Mouse (Mus musculus) lung, postnatal 25 days (tissue): ENCODE measurements around the gene Icam2.
"Not testable (repeated sequence)": the region's sequence is repeated elsewhere in the genome, so short reads cannot be mapped to it uniquely, and the experiment has no call there.

ENCODE experiments used
- DNase-seq: peaks from one replicate; pipeline ENCODE4 v3.0.0; 2022; ENCODE audit warnings: low spot score

The Icam2 gene

DNA sequence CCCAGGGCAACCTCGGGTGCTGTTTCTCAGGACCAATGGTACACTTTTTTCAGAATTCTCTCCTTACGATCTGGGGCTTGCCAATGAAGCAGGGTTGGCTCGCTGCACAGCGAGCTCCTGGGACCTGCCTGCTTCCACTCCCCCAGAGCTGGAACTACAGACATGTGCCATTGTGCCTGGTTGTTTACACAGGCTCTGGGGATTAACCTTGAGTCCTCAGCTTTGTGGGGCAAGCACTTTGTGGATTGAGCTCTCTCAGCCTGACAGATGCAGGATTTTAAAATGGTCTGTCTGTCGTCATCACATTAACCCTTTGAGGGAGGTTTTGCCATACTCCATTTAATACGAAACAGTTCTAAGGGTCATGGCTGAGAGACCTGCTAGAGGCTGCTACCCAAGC lies 43.0 kb downstream of the Icam2 start:
- DNase-seq, result no peak

DNA sequence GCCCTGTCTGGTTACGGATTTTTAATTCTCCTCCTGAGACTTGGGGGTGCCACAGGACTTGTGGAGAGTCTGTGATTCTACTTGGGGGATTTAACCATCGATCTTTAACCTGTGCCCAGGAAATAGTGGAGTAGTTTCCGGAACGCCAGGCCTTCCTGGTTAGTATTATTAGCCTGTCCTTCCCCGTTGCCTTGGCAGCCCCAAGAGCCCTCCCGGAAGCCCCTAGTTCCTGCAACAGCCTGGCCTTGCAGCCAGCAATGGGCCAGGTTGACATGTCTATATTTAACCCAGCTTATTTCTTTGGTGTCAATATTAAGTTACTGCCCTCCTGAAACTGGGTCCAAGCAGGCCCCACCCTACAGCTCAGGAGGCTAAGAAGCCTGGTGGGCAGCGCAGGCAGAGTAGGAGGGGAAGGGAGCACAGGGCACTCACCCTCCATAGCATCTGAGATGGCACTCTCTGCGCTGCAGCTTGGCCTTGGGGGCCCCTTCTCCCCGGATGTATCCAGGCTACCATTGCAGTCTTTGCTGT lies 46.8 kb downstream of the Icam2 start:
- no peak for DNase-seq

GRCm38 (mm10) chr11:106339323-106339722 lies 48.6 kb downstream of the Icam2 start:
- DNase-seq, result not testable (repeated sequence)

GRCm38 (mm10) chr11:106338870-106339269 lies 49.0 kb downstream of the Icam2 start:
- DNase-seq, result no peak

GRCm38 (mm10) chr11:106338029-106338428 lies 49.8 kb downstream of the Icam2 start:
- no peak for DNase-seq

GRCm38 (mm10) chr11:106334066-106334465 lies 53.8 kb downstream of the Icam2 start:
- no peak for DNase-seq

DNA sequence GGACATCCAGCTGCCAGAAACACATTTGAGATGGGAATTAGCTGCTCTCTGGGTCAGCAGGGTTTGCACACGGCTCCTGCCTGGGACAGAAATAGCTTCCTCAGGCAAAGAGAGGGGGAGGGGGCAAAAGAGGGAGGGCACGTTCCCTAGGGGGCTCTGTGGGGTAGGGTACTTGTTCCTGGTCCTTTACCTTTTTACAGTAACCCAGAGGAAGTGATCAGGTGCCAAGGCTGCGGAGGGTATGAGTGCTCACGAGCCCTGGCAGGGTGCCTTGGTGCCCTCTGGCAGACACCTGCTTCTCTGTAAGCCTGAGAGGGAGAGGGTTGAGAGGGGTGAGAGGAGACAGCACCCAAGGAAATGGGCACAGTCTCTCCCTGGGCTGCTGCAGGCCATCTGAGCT lies 55.4 kb downstream of the Icam2 start:
- DNase-seq, result no peak

- DNase-seq, result peak; percentile 64
Observed at GRCm38 (mm10) chr11:106329682-106330081, 58.2 kb downstream of the Icam2 start.

- no peak for DNase-seq
Observed at GRCm38 (mm10) chr11:106329128-106329527, 58.7 kb downstream of the Icam2 start.

DNA sequence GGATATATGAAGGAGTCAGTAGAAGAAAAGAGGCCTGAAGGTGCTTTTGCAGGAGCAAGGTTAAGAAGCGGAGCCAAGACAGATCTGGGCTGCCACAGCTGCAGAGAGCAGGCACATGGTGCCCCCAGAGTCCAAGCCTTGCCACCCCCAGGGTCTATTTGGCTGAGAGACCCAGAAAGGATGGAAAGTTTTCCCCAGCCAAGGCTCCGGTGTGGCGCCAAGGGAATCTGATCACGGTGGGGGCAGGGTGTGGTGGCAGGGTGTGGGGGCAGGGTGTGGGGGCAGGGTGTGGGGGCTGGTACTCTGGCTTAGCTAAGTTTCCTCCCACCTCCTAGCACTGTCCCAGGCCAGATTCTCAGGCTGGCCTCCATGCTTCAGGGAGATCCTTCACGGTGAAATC lies 59.4 kb downstream of the Icam2 start:
- DNase-seq, result no peak
